Mouse (Mus musculus) cerebellum, postnatal 36 days (tissue): ENCODE results near the gene Cyp4v3.
A peak's percentile ranks its signal among the peaks of the same experiment; 100 is the strongest.
"Not testable (repeated sequence)": the region's sequence is repeated elsewhere in the genome, so short reads cannot be mapped to it uniquely, and the experiment has no call there.

Experiments
- DNase-seq, 2 experiments: peaks; one replicate each; pipeline ENCODE4 v3.0.0; 2021 to 2022; ENCODE audit warnings: mixed read lengths in 2 of 2

Cyp4v3 gene

GRCm38 (mm10) chr8:45332685-45333409 lies at the start of gene Cyp4v3:
Cyp4v3 (minus strand) TSS chr8:45333216.
- DNase-seq, result peak; percentile 16 to 17

DNA sequence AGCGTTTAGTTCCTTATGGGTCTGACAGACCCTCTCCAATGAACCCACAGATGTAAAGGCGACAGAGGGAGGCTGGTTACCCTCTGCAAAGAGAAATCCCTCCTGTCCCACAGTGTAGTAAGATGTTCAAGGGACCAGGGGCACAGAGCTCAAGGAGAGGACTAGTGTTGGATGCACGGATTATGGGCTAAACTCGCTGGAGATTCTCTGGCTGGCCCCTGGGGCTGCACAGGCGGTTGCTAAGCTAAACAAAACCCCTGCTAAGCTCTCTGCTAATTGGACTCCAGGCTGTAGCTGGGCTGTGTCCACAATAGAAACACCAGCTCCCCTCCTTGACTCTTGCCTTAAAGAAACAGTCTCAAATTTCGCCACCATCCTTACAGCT lies 48.9 kb upstream of the Cyp4v3 start, which contains the start of gene Fam149a:
TSS of gene Fam149a (minus strand) at position 329 of the 385 bp plus-strand sequence.
- no peak for DNase-seq

- DNase-seq, result no peak
These were observed 48.3 kb upstream of the Cyp4v3 start for GRCm38 (mm10) chr8:45381075-45381962.

- no peak for DNase-seq
These were observed 47.6 kb upstream of the Cyp4v3 start for GRCm38 (mm10) chr8:45380598-45380997.

- DNase-seq, result no peak
These were observed 41.1 kb upstream of the Cyp4v3 start for GRCm38 (mm10) chr8:45374071-45374470.

GRCm38 (mm10) chr8:45367154-45367553 lies 34.1 kb upstream of the Cyp4v3 start:
- DNase-seq, result no peak

GRCm38 (mm10) chr8:45363220-45363619 lies 30.2 kb upstream of the Cyp4v3 start:
- DNase-seq, result no peak

GRCm38 (mm10) chr8:45362323-45362722 lies 29.3 kb upstream of the Cyp4v3 start:
- DNase-seq, result peak in 1 of 2 experiments; percentile 20

- peak in 1 of 2 experiments; percentile 7 for DNase-seq
These were observed 26.1 kb upstream of the Cyp4v3 start for GRCm38 (mm10) chr8:45359091-45359605.

GRCm38 (mm10) chr8:45358132-45358918 lies 25.3 kb upstream of the Cyp4v3 start:
- DNase-seq, result peak; percentile 53 to 59

DNA sequence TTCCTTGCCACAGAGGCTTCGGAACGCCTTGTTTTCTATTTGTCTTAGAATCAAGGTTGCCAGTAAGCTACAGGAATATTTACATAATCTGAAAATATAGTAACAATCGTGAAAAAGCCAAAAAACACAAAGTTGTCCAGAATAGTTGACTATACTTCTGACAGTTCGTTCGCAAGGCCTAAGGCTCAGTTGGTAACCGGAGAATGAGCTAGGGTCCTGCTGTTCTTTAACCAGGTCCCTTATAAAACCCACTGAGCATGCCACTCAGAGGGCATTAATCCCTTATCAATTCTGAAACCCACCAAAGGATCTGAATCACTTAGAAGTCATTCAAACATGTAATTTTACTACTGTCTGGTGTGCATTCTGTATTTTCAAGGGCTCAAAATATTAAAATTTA lies 22.8 kb upstream of the Cyp4v3 start:
- no peak for DNase-seq

DNA sequence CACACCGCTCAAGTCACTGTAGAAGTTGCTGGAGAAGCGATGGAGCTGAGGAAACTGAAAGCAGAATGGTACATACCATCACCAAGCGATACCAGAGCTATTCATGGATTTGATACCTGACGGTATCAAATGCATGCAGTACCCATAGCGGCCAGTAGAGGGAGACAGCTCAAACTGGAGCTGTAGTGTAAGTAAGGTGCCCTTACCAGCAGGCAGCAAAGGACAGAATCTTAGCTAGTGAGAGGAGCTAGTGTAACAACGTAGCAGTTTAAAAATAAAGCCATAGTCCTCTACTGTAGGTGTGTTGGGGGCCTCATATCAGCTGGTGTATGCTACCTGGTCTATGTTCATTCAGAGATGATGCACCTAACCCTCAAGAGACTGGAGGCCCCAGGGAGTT lies 12.0 kb upstream of the Cyp4v3 start:
- peak; percentile 70 to 74 for DNase-seq

- no peak for DNase-seq
These were observed 11.3 kb upstream of the Cyp4v3 start for GRCm38 (mm10) chr8:45344298-45344697.

GRCm38 (mm10) chr8:45341630-45342628 lies 8.9 kb upstream of the Cyp4v3 start:
- DNase-seq, result no peak

- DNase-seq, result no peak
These were observed 477 bp upstream of the Cyp4v3 start for GRCm38 (mm10) chr8:45333493-45333892.

DNA sequence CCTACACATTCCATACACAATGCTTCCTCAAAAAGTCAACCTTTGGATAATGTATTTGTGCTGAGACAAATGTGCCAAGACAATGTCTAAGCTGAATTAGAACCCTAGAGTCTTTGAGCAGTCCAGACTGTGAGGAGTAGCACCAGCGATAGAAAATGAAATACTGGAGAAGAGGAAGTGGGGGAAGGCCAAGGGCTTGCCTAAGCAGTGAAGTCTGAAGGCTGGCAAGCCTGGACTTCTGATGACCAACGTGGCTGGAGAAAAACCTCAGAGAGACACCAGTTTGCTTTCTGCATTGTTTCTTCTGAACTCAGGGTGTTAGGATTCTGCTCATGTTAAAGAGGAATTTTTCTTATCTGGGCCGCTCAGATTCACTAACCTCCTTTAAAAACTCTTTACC lies 2.2 kb downstream of the Cyp4v3 start:
- no peak for DNase-seq

DNA sequence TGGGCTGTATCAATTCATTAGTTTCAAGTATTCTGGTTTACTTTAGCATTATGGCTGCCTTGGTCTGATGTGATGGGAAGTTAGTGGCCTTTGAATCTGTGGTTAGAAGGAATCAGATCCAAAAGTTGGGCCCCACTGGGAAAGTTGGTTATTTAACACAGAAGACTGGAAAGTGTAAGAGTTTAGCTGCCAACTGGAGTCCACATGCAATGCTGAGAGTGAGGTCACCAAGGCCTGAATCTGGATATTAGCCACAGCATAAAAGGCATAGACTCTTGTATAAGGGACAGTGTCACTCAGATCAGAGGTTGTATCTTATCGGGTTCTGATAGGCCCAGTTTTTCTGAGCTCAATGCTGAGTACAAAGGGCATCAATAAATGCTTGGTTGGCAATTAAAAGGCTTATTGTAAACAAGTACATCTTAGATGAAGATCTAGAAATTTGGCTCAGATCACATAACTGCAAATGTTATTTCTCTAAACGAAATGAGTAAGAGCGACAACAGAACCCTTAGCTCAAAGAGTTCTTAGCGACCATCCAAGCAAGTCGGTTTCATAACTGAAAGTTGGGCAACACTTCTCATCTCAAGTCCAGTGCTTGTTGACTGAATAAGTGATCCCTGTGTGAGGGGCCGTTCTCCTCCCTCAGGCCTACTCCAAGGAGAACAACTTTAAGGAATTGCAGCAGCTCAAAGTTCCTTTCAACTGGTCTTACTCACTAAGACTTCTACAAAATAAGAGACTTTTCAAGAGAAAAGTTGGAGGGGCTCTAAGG lies 3.6 kb downstream of the Cyp4v3 start:
- no peak for DNase-seq

- DNase-seq, result not testable (repeated sequence)
These were observed 5.9 kb downstream of the Cyp4v3 start for GRCm38 (mm10) chr8:45327076-45327475.

DNA sequence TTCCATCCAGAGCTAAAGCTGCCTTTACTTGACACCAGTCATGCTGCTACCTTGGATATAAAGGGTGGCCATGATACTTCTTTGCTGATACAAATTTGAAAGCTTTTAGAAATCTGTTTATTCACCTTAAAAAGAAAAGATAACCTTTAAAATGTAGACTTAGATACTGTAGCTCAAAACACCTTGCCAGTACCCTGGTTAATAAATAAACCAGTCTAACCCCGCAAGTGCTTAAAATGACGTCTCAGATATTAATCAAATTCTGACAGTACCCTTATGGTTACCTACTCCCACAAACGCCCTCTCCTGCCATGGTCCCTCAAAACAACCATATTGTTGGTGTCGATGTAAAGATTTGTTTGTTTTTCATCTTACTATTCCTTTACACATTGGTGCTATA lies 8.9 kb downstream of the Cyp4v3 start:
- no peak for DNase-seq

DNA sequence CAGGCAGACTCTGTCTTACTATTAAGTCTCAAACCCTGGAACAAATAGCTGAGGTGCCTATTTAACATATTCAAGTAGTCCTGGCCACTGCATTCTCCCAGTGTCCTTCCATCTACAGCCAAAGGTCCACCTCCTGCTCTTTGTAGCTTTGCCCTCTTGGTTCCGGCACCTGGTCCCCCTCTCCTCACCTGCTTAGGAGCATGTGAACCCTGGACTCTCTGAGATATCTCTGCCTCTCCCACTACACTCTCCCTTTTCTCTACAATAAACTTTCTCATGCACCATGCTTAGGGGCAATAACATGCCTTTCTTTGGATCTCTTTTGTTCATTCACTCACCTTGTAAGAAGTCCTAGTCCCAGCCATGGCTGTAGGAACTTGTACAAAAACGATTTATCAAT lies 11.7 kb downstream of the Cyp4v3 start:
- DNase-seq, result no peak

- DNase-seq, result no peak
These were observed 12.1 kb downstream of the Cyp4v3 start for GRCm38 (mm10) chr8:45320930-45321329.
